ENCODE assay signal across 8 mouse cellular contexts in the genomic region with DNA sequence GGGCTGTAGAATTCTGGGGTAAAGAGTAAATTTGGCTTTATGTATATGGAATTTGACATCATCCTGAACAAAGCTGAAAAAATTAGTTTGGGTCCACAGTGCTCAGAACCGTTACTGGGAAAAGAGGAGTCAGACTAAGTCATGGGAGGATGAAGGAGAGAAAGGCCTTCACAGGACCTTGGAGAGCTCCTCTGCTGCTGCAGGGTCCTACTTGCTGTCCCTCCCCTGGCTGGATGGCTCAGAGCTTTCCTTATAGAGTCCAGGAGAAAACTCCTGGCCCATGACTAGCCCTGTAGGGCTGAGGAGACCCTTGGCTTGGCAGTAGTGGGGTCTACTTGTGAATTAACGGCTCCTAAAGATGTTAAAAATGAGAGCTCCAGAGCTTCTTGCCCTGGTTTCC. TPM values are rescaled to one million over a fixed set of nuclear protein-coding genes. Genes with fewer than 3 reads are reported as not detected.
A peak's percentile ranks its signal among the peaks of the same experiment; 100 is the strongest.
DNase-seq lines count a peak whose midpoint lies in the region.

No protein-coding gene starts in this region.

- intact Hi-C loops in left cerebral cortex, postnatal 4 days (cut with DNase I), result no loop called here

- DNase-seq in heart, postnatal 4 days, result peak; percentile 69
- DNase-seq in heart, adult 11 months, result no peak
- DNase-seq in 416B (ENCODE audit: low read depth), result peak; percentile 53
- DNase-seq in adipocyte (ENCODE audit: low spot score), result peak; percentile 51
- DNase-seq in kidney, postnatal 4 days, result peak; percentile 80 to 81
- DNase-seq in spleen, postnatal 10 days (ENCODE audit: low spot score in 2 of 2), result no peak
- DNase-seq in left cerebral cortex, postnatal 4 days, result no peak
- no peak for DNase-seq in heart, adult 9 months (ENCODE audit: low spot score in 2 of 2)

RNA-seq across cellular contexts. Expression of a gene that starts 8.0 kb away (rescaled TPM):
- not detected for total RNA-seq in heart, postnatal 4 days (2021)
- 1 to 10 TPM in 1 of 2 experiments, under 1 TPM in 1; 0.76 to 1.4 TPM for total RNA-seq in left cerebral cortex, postnatal 4 days (2021)

Comparison
In these comparisons a context has a peak if more than half of its experiments do, and no peak if none do; other contexts are left out.
1. DNase-seq: peak in heart, postnatal 4 days (single experiment), 416B (single experiment), adipocyte (single experiment) and kidney, postnatal 4 days (2 of 2); none in heart, adult 11 months (single experiment), spleen, postnatal 10 days (0 of 2), left cerebral cortex, postnatal 4 days (single experiment) and heart, adult 9 months (0 of 2).